In the genomic region with DNA sequence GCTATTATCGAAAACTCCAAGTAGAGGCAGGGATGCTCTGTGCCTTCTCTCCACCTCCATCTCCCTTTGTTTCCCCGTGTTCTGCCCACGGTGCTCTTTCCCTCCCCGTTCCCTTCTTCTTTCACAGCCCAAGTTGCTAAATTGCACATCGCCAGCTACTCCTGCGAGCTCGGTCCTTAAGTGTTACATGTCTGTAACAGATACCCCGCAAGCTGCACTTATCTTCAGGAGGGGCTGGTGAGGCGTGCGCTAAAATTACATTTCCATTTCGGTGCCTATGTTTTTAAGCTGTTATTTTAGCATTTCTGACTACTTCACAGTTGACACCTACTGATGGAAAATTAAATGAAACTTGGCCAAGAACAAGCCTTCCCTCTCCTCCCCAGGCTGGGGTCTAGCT, we compare ENCODE assay signal across 18 mouse cellular contexts. TPM values are rescaled to one million over a fixed set of nuclear protein-coding genes. Genes with fewer than 3 reads are reported as not detected.
A peak's percentile ranks its signal among the peaks of the same experiment; 100 is the strongest.
DNase-seq lines count a peak whose midpoint lies in the region; ATAC-seq and TF ChIP-seq lines count a peak whose summit lies in the region.
"Had no signal": no experiment of that assay in that cellular context is flagged by ENCODE, and none has a peak within 500 bp of the region (broad histone marks: within the 10 kb centered on the region; RNA-seq: fewer than 3 reads in every experiment).

No protein-coding gene starts in this region.

- no peak overlapping the region for H3K4me2 ChIP-seq in intestine, embryonic 15.5 days (replicated peaks)
- H3K4me2 ChIP-seq: limb, embryonic 12.5 days; liver, embryonic 12.5 days; lung, embryonic 14.5 days had no signal

- H3K36me3 ChIP-seq in intestine, embryonic 15.5 days = no peaks in the 10 kb centered on the region
- H3K36me3 ChIP-seq: embryonic facial prominence, embryonic 10.5 days; G1E; limb, embryonic 12.5 days; liver, embryonic 12.5 days had no signal

- intact Hi-C loops in left cerebral cortex, postnatal 25 days (cut with DNase I) = loop anchor here (2.0 to 5.0 kb wide), 2 partner anchors 350 to 497 kb away; no protein-coding TSS in a partner anchor
- intact Hi-C loops in heart, postnatal 10 days (cut with DNase I) = no loop called here

- no peaks in the 10 kb centered on the region for H3K4me1 ChIP-seq in intestine, embryonic 15.5 days (replicated peaks)
- H3K4me1 ChIP-seq: liver, embryonic 12.5 days had no signal

- no peak for TF ChIP-seq POLR2A in brain, embryonic 14.5 days (IDR thresholded peaks at IDR 0.05; ENCODE audit: borderline replicate concordance, extremely low read depth, insufficient read depth, insufficient read length, poor library complexity, severe bottlenecking)

- no peak overlapping the region for H3K9ac ChIP-seq in intestine, embryonic 15.5 days
- H3K9ac ChIP-seq: limb, embryonic 12.5 days; liver, embryonic 12.5 days; lung, embryonic 14.5 days had no signal

- WGBS in intestine, embryonic 15.5 days = 81% methylated on average over 11 of the region's 11 CpGs

- H3K27ac ChIP-seq in intestine, embryonic 15.5 days = no peak overlapping the region
- H3K27ac ChIP-seq: embryonic facial prominence, embryonic 10.5 days; limb, embryonic 12.5 days; liver, embryonic 12.5 days had no signal

- no peaks in the 10 kb centered on the region for H3K9me3 ChIP-seq in intestine, embryonic 15.5 days
- H3K9me3 ChIP-seq: G1E; liver, embryonic 12.5 days had no signal

- no peak overlapping the region for H3K4me3 ChIP-seq in intestine, embryonic 15.5 days (replicated peaks)
- H3K4me3 ChIP-seq: embryonic facial prominence, embryonic 10.5 days; limb, embryonic 12.5 days; liver, embryonic 12.5 days had no signal

- TF ChIP-seq CTCF in brain, embryonic 14.5 days (IDR thresholded peaks at IDR 0.05; ENCODE audit: borderline replicate concordance, extremely low read depth, insufficient read depth, insufficient read length) = no peak

- DNase-seq in frontal cortex, postnatal 25 days (ENCODE audit: low spot score in 2 of 2) = no peak
- peak; percentile 61 for DNase-seq in brain, embryonic 14.5 days (ENCODE audit: low read depth)
- peak; percentile 40 to 60 for DNase-seq in frontal cortex, postnatal 14 days (ENCODE audit: low spot score in 2 of 2)
- DNase-seq in left cerebral cortex, postnatal 25 days (ENCODE audit: low spot score in 2 of 2) = peak; percentile 42 to 91
- no peak for DNase-seq in heart, postnatal 4 days
- no peak for DNase-seq in heart, postnatal 10 days
- DNase-seq: adrenal gland, postnatal 25 days; cerebellum, adult 8-10 months; gastrocnemius, postnatal 36 days; lung, embryonic 14.5 days; lung, postnatal 36 days; thymus, postnatal 14 days had no signal

- H3K27me3 ChIP-seq in intestine, embryonic 15.5 days (replicated peaks) = no peaks in the 10 kb centered on the region

- ATAC-seq in frontal cortex, adult (ENCODE audit: low TSS enrichment) = peak; percentile 82
- no peak for ATAC-seq in intestine, embryonic 15.5 days
- ATAC-seq: liver, embryonic 12.5 days had no signal

RNA-seq across cellular contexts. Expression of a gene that starts 46.7 kb away (rescaled TPM):
- 4,229 and 5,499 TPM in 2 replicates for polyA plus RNA-seq in brain, embryonic 14.5 days (2012; rRNA removed)
- 1,000 to 10,000 TPM; 1,342 to 1,349 TPM for total RNA-seq in left cerebral cortex, postnatal 25 days (2021)
- total RNA-seq in heart, postnatal 4 days (2021) = 1,000 to 10,000 TPM; 1,924 to 1,989 TPM
- total RNA-seq in heart, postnatal 10 days (2021) = 1,000 to 10,000 TPM; 1,715 to 1,777 TPM
- polyA plus RNA-seq in intestine, embryonic 15.5 days (2015; fragmentation: Nextera tagmentation; extraction: Ambion mirVana) = 1,374 and 1,471 TPM in 2 replicates

Comparison
In these comparisons a context has a peak if more than half of its experiments do, and no peak if none do; other contexts are left out.
1. DNase-seq: peak in brain, embryonic 14.5 days (single experiment), frontal cortex, postnatal 14 days (2 of 2) and left cerebral cortex, postnatal 25 days (2 of 2); none in frontal cortex, postnatal 25 days (0 of 2), heart, postnatal 4 days (single experiment) and heart, postnatal 10 days (0 of 2).